8 mouse cellular contexts compared by ENCODE assay signal in genomic region chr2:105669881-105670730, GRCm38 (mm10). TPM values are rescaled to one million over a fixed set of nuclear protein-coding genes. Genes with fewer than 3 reads are reported as not detected.
A peak's percentile ranks its signal among the peaks of the same experiment; 100 is the strongest.
DNase-seq lines count a peak whose midpoint lies in the region; ATAC-seq and TF ChIP-seq lines count a peak whose summit lies in the region.

No protein-coding gene starts in this region.

- H3K9ac ChIP-seq in kidney, postnatal 0 days (ENCODE audit: low read depth, low read length): no peak overlapping the region
- H3K9ac ChIP-seq in forebrain, embryonic 16.5 days (replicated peaks; ENCODE audit: low read depth, low read length): peak overlapping the region; percentile 49
- H3K9ac ChIP-seq in midbrain, embryonic 11.5 days (ENCODE audit: low read length): peak overlapping the region; percentile 56

- no peaks in the 10 kb centered on the region for H3K9me3 ChIP-seq in kidney, postnatal 0 days (replicated peaks; ENCODE audit: low read length)
- no peaks in the 10 kb centered on the region for H3K9me3 ChIP-seq in forebrain, embryonic 16.5 days (ENCODE audit: control insufficient read depth, low read length)
- no peaks in the 10 kb centered on the region for H3K9me3 ChIP-seq in midbrain, embryonic 11.5 days (ENCODE audit: control insufficient read depth, low read length)

- H3K4me2 ChIP-seq in kidney, postnatal 0 days (ENCODE audit: low read length): no peak overlapping the region
- peak overlapping the region; percentile 43 for H3K4me2 ChIP-seq in forebrain, embryonic 16.5 days (ENCODE audit: low read length)
- H3K4me2 ChIP-seq in midbrain, embryonic 11.5 days: peak overlapping the region; percentile 61

- no peak for ATAC-seq in kidney, postnatal 0 days (replicated peaks; ENCODE audit: low FRiP score, low read depth)
- ATAC-seq in forebrain, embryonic 16.5 days: no peak
- ATAC-seq in midbrain, embryonic 11.5 days (ENCODE audit: low FRiP score): no peak

- H3K27me3 ChIP-seq in kidney, postnatal 0 days (ENCODE audit: insufficient read depth, low read length): peaks cover 94% of the 10 kb centered on the region
- H3K27me3 ChIP-seq in forebrain, embryonic 16.5 days (replicated peaks; ENCODE audit: control insufficient read depth, insufficient read depth, low read length): peaks cover 41% of the 10 kb centered on the region
- peaks cover 98% of the 10 kb centered on the region for H3K27me3 ChIP-seq in midbrain, embryonic 11.5 days (ENCODE audit: control insufficient read depth, insufficient read depth, low read length)
- H3K27me3 ChIP-seq in thymus, adult 2 months (ENCODE audit: control insufficient read depth, insufficient read depth, low read length): peaks cover 47% of the 10 kb centered on the region

- intact Hi-C loops in left cerebral cortex, postnatal 36 days (cut with DNase I): no loop called here

- no peaks in the 10 kb centered on the region for H3K36me3 ChIP-seq in kidney, postnatal 0 days (ENCODE audit: insufficient read depth, low read length)
- H3K36me3 ChIP-seq in forebrain, embryonic 16.5 days (ENCODE audit: control insufficient read depth, insufficient read depth): no peaks in the 10 kb centered on the region
- no peaks in the 10 kb centered on the region for H3K36me3 ChIP-seq in midbrain, embryonic 11.5 days (ENCODE audit: control insufficient read depth, insufficient read depth, low read length)
- no peaks in the 10 kb centered on the region for H3K36me3 ChIP-seq in thymus, adult 2 months (ENCODE audit: control insufficient read depth, insufficient read depth, low read length)

- TF ChIP-seq POLR2A in thymus, adult 2 months (IDR thresholded peaks at IDR 0.05; ENCODE audit: control insufficient read depth, extremely low read depth, insufficient read depth, low read length, poor library complexity): no peak

- no peak for DNase-seq in kidney, postnatal 0 days (ENCODE audit: low spot score)
- DNase-seq in kidney, adult 8-10 months: no peak
- peak; percentile 95 for DNase-seq in midbrain, embryonic 11.5 days (ENCODE audit: low spot score, missing footprints)
- no peak for DNase-seq in thymus, postnatal 4 days
- no peak for DNase-seq in thymus, adult 2 months
- DNase-seq in left cerebral cortex, postnatal 36 days (ENCODE audit: low spot score in 2 of 2): no peak
- DNase-seq in heart, postnatal 4 days: no peak

- H3K4me3 ChIP-seq in kidney, postnatal 0 days (replicated peaks; ENCODE audit: low read depth, low read length): 0 out of 2 replicates have a peak overlapping the region, but pooled peaks have one; percentile 5
- H3K4me3 ChIP-seq in forebrain, embryonic 16.5 days (replicated peaks; ENCODE audit: low read length): peak overlapping the region; percentile 34
- H3K4me3 ChIP-seq in midbrain, embryonic 11.5 days (ENCODE audit: low read depth, low read length): peak overlapping the region; percentile 40
- H3K4me3 ChIP-seq in thymus, adult 2 months (ENCODE audit: control insufficient read depth, insufficient read depth, low read length): no peak overlapping the region

- H3K4me1 ChIP-seq in kidney, postnatal 0 days (replicated peaks; ENCODE audit: insufficient read depth, low read length): peaks cover 8% of the 10 kb centered on the region
- peaks cover 47% of the 10 kb centered on the region for H3K4me1 ChIP-seq in forebrain, embryonic 16.5 days (replicated peaks; ENCODE audit: control insufficient read depth, insufficient read depth, low read length)
- peaks cover 8% of the 10 kb centered on the region for H3K4me1 ChIP-seq in midbrain, embryonic 11.5 days (ENCODE audit: control insufficient read depth, insufficient read depth, low read length)
- peaks cover 7% of the 10 kb centered on the region; the same call in 1 of the 2 replicates for H3K4me1 ChIP-seq in thymus, adult 2 months (replicated peaks; ENCODE audit: control insufficient read depth, insufficient read depth, low read length)

- TF ChIP-seq CTCF in kidney, postnatal 0 days (IDR thresholded peaks at IDR 0.05; ENCODE audit: low read depth): no peak
- TF ChIP-seq CTCF in thymus, adult 2 months (IDR thresholded peaks at IDR 0.05; ENCODE audit: borderline replicate concordance, control insufficient read depth, extremely low read depth, insufficient read depth, low read length, poor library complexity): no peak

- H3K27ac ChIP-seq in kidney, postnatal 0 days: no peak overlapping the region
- H3K27ac ChIP-seq in forebrain, embryonic 16.5 days (ENCODE audit: low read length): no peak overlapping the region
- no peak overlapping the region for H3K27ac ChIP-seq in midbrain, embryonic 11.5 days (ENCODE audit: low read depth, low read length)
- H3K27ac ChIP-seq in thymus, adult 2 months (ENCODE audit: control insufficient read depth, insufficient read depth, low read length): no peak overlapping the region

- 1% methylated on average over 29 of the region's 29 CpGs for WGBS in kidney, postnatal 0 days
- WGBS in forebrain, embryonic 16.5 days: 4% methylated on average over 29 of the region's 29 CpGs
- WGBS in midbrain, embryonic 11.5 days: under 1% methylated on average over 29 of the region's 29 CpGs
- WGBS in thymus, adult 2 months: 7% methylated on average over 29 of the region's 29 CpGs

RNA-seq across cellular contexts. Expression of gene Pax6, which starts 1.4 kb away (rescaled TPM):
- 0.38 TPM in 1 of 2 replicates, not detected in the other for polyA plus RNA-seq in kidney, postnatal 0 days (2015; fragmentation: Nextera tagmentation; extraction: Ambion mirVana)
- polyA plus RNA-seq in forebrain, embryonic 16.5 days (2015; fragmentation: Nextera tagmentation; extraction: Ambion mirVana): 39.9 and 42.2 TPM in 2 replicates
- polyA plus RNA-seq in midbrain, embryonic 11.5 days (2014; fragmentation: Nextera tagmentation; extraction: Ambion mirVana): 45.5 and 45.7 TPM in 2 replicates
- polyA plus RNA-seq in thymus, adult 2 months (2012; rRNA removed): 0.03 TPM in 1 of 2 replicates, not detected in the other
- total RNA-seq in left cerebral cortex, postnatal 36 days (2021): 10 to 100 TPM in 1 of 2 experiments, 1 to 10 TPM in 1; 8.1 to 12.4 TPM
- under 1 TPM in 1 of 2 experiments, not detected in 1; 0.61 TPM for total RNA-seq in heart, postnatal 4 days (2021)

Comparison
In these comparisons a context has a peak if more than half of its experiments do, and no peak if none do; other contexts are left out.
1. RNA of gene Pax6, which starts 1.4 kb away (polyA plus RNA-seq): 45.5 to 45.7 TPM in midbrain, embryonic 11.5 days and 39.9 to 42.2 TPM in forebrain, embryonic 16.5 days; 0.38 TPM in kidney, postnatal 0 days and 0.03 TPM in thymus, adult 2 months; every median in the first group is over 10 times any median in the second.